Mouse (Mus musculus) gastrocnemius, postnatal 25 days (tissue): Measurements from ENCODE around the gene Cfap43. TPM values are rescaled to one million over a fixed set of nuclear protein-coding genes. Genes with fewer than 3 reads are reported as not detected.
A peak's percentile ranks its signal among the peaks of the same experiment; 100 is the strongest.

ENCODE experiments used
- DNase-seq: peaks from one replicate; pipeline ENCODE4 v3.0.0; 2022
- total RNA-seq, 2 experiments: library from RNA; stranded (reverse); gene quantifications; 1 replicate in 1 of 2; 2 replicates in 1 of 2; pipeline ENCODE4 v1.2.3; 2021

Gene Cfap43
- total RNA-seq, 2 experiments from 2014 or later: not detected

DNA sequence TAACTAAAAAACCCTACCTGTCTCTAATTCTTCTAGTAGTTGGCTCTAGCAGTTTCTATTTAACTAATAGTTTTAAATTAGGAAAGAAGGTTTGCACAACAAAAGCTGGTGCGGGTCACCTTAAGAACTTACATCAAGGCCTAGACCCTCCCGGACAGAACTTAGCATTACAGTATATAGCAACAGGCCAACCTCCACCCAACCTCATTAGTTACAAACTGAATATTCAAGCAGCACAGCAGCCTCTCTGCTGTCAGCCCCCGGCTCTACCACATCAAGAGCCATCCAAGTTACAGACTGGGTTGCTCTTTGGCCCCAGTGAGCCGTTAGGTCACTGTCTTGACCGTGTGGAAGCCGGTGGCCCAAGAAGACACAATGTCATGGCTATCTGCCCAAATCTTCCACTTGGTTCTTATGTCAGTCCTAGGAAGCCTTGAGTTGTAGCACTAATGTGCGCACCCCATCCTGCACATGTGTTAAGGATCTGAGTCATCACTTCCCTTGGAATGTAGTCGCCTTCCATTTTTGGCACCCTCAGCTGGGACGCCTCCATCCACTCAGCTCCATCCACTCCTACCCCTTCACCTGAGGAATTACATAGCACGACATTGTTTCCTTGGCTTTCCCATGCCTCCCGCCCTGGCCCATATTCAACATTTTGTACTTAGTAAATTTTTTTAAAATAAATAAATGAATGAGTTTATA lies 128.6 kb downstream of the Cfap43 start:
- no peak for DNase-seq

DNA sequence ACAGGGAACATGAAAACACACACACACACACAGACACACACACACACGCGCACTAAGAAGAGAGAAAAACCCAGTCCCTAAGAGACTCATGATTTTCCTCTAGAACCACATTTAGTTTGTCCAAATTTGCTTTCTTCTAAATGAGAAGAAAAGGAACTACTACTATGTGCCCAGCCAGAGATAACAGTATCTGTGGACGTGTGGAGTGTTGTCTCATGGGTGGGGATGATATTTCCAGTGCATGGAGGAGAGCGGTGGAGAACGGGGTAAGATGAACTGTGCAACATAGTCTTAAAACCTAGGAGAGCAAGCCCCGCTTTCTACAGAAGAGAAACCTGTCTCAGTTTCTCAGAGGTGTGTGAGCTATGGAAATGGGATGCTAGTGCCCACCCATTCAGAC lies 135.2 kb downstream of the Cfap43 start:
- no peak for DNase-seq

DNA sequence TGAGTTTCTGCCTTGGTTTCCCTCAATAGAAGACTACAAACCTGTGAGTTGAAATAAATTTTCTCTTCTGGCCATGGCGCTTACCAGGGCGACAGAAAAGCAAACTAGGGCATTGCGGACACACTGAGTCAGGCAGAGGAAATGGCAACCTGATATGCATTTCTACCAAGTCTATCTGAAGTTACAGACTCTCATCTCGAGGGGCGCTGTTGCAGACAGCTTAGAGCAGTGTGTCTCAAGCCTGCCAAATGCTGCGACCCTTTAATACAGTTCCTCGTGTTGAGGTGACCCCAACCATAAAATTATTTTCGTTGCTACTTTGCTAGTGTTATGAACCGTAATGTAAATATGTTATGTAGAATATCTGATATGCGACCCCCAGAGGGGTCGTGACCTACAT lies 138.1 kb downstream of the Cfap43 start:
- DNase-seq: no peak

DNA sequence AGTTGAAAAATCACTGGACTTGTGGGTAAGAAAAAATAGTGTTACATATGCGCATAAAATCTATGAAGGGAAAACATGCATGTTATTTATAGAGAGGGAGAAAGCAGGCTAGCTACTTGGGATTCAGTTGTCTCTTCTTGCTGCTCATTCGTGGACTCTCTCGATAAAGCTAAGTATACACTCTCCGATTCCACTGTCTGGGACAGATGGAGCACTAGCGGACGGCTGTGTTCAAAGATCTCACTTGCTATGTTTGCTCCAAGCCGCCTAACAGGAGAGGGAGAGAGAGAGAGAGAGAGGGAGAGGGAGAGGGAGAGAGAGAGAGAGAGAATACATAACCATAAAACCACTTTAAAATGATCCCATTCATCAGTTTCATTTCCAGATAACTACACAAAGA lies 138.9 kb downstream of the Cfap43 start:
- no peak for DNase-seq

DNA sequence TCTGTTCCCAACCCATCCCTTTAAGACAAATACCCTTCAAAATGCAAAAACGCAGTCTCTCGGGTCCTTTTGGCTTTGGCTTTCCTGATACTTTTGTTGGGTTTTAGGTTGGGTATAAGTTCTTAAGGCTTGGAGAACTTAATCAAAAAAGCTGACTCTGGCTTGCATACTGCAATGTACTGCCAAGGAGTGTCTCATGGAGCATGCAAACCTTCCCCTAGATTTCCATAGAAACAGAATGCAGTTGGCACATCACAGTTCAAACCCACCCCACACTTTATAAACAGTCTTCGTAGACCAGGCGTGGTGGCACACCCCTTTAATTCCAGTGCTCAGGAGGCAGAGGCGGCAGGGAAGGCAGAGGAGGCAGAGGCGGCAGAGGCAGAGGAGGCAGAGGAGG lies 141.2 kb downstream of the Cfap43 start:
- no peak for DNase-seq

DNA sequence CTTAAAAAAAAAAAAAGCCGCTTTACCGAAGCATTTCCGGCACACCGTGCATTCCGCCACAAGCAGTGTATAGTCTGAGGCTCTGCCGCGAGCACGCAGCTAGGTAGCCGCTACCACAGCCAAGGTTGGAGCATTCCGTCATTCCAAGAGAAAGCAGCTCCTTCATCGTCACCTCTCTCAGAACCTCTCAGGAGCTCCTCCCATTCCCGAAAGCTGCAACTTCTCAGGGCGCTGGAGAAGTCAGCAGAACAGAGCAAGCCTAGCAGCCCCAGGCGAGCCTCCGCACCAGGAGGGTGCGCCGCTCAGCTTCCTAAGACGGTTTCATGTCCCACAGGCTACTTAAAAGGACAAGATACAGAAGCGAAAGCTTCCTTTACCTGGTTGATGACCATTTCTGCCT lies 163.5 kb downstream of the Cfap43 start:
- DNase-seq: no peak

DNA sequence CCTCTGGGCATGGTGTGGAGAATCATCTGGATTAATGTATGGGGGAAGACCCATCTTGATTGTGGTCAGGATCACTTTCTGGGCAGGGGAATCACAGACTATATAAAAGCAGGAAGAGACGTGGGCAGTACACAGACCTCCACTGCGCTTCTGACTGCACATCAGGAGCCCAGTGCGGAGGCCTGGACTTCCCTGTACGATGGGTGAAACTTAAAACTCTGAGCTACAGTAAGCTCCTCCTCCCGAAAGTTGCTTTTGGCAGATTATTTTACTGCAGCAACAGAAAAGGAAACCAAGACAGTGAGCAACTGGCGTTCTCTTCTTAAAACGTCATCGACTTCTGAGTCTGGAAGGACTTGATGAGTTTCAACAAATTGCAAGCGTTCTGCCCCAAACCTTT lies 164.2 kb downstream of the Cfap43 start:
- DNase-seq: no peak

DNA sequence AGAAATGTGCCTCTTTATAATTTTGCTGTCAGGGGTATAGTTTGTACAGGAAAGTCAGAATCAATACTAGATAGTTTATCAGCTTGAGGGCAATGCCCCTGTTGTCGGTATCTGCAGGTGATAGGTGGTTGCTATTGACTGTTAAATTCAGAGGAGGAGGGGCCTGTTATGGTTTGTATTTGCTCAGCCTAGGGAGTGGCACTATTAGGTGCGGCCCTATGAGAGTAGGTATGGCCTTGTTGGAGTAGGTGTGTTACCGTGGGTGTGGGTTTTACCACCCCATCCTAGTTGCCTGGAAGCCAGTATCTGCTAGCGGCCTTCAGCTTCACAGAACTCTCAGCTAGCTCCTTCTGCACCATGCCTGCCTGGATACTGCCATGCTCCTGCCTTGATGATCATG lies 165.2 kb downstream of the Cfap43 start:
- no peak for DNase-seq

DNA sequence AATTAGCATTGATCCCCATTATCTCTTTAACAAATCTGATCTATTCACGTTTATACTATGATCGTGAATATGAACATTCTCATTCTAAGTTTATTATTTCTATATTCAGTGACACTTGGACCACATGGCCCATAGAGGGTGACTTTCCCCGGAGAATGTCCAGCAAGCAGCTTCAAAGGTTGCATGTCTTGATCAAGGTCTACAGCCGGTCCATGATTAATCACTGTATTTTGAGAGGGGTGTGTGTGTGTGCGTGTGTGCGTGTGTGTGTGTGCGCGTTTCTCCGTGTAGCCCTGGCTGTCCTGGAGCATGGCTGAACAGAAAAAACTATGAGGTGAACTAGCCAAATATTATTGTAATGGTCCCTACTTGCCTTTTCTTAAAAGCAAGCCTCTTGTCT lies 166.6 kb downstream of the Cfap43 start:
- DNase-seq: no peak

DNA sequence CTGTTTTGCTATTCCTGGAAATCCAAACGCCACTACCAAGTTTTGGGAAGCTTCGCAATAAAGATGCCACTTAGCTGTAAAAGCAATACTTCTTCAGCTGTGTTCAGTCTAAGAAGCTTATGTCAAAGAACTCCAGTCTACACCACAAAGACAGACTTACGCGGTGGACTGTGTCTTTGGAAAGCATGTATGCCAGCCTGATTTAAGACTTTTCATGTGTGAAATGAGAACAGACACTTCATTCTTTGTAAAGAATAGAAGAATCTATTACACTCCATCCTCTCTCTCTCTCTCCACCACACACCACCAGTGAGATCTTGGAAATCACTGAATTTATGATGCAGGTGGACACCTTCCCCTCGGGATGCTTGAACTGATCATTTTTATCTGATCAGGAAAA lies 168.7 kb downstream of the Cfap43 start:
- DNase-seq: no peak

DNA sequence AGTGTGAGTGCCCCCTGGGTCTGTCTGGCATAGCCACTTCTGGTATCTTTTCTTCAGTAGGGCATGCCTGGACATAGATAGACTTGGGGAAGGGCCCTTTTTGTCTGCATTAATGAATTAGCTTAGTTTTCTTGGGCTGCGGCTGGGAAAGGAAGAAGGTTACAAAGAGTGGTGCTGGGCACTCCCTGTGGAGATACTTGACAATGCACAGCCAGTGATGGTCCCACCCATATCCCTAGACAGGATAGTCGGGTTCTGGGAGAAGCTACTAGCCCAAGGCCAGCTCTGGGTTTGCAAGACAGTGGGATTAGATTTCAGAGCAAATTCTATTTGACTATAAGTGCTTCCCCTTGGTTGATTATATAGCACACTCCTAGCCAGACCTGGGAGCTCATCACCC lies 170.1 kb downstream of the Cfap43 start:
- DNase-seq: no peak

DNA sequence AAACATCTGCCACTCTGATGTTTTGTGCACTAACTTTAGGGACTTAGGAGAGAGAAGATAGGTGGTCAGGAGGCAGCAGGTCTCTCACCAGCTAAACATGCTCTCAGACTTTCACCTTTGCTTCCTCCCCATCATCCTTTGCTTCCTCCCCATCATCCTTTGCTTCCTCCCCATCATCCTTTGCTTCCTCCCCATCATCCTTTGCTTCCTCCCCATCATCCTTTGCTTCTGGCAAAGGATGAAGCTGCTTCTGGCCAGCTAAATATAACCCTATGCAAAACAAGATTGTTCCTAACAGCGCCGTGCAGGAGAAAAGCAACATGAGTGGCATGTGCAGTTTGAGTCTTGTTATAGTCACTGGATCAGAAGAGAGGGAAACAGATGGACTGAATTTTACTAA lies 172.0 kb downstream of the Cfap43 start:
- no peak for DNase-seq

DNA sequence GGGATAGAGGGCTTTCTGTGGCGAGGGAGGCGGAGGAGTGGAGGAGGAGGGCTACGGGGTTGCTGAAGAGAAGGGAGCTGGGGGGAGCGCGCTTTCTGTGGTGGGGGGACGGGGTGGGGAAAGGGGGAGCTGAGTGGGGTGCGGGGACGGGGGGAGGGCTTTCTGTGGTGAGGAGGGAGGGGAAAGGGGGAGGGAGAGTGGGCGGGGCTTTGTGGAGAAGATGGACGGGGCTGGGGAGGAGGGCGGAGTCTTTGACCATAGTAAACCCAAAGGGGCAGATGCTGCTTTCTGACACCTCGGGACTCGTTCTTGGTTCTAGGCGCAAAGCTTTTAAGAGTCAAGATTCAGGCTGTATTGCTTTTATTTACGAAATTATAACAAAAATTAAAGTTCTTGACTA lies 187.2 kb downstream of the Cfap43 start:
- peak; percentile 63 for DNase-seq

DNA sequence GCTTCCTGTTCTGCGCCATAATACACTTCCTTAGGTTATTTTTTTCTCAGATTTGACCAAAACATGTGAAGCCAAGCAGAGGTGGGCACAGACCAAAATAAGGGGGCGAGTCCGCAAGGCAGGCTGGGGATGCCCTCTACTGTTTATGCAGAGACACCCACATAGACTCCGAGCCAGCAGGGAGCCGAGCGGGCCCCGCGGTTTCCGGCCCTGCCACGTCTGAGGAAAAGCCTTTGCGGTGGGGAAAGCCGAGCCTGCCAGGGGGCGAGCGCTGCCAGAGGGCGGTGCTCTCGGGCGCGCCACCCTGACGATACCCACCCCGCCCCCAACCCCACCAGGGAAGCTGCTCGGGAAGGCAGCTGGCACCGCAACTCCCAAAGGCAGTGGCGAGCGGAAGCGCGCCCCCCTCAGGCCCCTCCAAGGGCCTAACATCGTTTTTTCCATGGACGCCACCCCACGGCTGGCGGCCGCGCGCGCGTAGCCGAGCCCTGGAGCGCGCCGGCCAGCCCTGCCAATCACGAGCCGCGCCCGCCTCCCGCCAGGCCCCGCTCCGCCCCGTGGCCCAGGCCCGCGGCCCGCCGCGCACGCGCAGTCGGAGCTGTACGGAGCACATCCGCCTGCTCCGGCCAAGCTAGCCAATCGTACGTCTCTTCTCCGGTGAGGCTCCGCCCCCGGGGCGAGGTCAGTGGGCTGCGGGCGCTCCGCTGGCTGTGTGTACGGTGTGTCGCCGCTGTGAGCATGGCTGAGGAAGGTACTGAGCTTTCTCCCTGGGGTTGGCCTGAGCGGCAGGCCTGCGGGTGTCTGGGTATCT lies 187.8 kb downstream of the Cfap43 start, which contains the start of gene Sfr1:
TSS of gene Sfr1 (plus strand) at position 612 of the 811 bp plus-strand sequence.
- DNase-seq: peak; percentile 99

DNA sequence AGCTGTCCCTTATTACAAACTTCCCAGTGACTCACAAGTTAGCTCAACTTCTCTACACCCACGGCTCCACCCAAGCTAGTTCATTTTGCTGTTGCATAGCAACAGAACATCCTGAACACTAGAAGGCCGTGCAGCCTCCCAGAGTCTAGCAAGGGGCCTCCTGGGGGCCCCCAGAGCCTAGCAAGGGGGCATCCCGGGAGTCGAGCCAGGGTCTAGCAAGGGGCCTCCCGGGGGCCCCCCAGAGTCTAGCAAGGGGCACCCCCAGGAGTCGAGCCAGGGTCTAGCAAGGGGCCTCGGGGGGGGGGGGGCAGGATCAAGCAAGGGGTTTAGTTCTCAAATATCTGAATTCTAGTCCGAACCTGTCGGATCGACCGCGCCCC lies 188.4 kb downstream of the Cfap43 start:
- DNase-seq: peak; percentile 76

DNA sequence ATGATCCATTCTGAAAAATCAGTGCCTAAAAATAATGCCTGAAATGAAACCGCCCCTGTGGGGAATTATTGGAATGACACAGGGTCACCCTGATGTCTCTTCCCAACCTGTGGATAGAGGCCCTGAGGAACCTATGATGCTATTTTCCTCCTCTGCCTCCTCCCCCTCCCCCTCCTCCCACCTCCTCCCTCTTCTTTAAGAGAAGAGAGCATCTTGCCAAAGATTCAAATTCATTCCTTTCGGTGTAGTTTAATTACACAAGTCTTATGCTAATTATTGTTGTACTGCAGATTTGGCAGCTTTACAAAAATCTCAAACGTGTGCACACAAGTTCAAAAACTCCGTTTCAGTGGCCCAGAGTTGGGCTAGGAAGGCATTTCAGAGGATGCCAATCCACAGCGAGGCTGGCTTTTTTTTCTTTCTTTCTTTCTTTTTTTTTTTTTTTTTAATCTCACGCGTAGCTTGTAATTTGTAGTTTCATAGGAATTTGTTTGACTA lies 193.4 kb downstream of the Cfap43 start:
- DNase-seq: no peak

DNA sequence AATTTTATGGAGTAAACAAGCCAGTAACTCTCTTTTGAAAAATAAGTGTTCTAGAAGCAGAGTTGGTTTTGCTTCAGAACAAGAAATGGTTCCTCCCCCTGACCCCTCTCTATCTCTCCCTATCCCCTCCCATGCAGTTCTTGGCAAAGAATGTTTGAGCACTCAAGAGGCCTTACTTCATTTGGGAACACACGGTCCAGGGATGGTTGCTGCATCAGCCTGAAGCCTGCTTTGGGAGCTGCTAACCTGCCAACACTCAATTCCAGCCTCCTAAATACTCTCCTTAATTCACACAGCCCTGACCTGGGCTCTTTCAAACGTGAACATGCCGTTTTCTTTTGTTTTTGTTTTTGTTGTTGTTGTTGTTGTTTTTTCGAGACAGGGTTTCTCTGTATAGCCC lies 194.2 kb downstream of the Cfap43 start:
- DNase-seq: no peak

DNA sequence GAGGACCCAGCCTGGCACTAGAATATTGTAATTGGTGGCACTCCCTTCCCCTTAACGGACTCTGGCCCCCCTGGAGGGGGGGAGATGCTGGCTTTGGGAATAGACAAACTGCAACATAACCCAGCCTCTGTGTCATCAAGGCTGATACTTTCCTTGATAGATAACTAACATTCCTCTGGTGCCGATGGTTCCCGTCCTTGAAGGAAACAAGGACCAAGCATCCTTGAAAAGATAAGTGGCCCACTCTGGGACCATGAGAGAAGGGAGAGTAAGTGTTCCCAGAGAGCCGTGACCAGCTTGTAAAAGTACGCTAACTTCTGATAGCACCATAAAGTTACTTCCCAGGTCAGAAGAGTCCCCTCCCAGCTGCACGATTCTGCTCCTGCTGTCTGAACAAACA lies 196.6 kb downstream of the Cfap43 start:
- no peak for DNase-seq

DNA sequence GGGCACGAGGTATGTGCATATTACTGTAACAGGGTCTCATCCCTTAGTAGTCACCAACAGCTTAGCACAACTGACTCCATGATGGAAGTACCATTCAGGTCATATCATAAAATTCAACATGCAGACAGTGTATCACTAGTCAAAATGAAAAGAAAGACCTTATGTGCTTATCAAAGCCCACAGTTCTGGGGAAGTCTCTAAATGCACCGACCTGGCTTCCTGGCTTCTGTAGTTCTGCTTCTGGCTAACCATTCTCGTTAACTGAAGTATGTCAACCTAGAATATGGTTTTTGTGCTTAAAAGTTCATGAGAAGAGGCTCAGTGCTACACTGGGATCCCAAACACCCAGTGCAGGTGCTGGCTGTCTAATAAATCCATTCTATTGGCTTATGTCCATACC lies 199.9 kb downstream of the Cfap43 start:
- no peak for DNase-seq

DNA sequence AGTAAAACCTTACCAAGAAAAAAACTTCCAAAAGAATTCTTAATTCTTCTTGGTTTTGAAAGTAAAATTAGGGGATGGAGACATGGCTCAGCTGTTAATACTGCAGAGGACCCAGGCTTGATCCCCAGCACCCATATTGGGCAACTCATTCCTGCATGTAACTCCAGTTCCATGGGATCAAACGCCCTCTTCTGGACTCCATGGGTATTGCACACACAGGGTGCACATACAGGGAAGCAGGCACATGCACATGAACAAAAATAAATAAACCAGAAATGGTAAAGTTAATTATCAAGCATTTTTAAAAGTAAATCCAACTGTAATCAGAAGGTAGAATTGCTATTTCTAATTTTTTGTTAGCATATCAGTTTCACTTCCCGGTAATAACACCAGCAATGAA lies 202.9 kb downstream of the Cfap43 start:
- DNase-seq: no peak

DNA sequence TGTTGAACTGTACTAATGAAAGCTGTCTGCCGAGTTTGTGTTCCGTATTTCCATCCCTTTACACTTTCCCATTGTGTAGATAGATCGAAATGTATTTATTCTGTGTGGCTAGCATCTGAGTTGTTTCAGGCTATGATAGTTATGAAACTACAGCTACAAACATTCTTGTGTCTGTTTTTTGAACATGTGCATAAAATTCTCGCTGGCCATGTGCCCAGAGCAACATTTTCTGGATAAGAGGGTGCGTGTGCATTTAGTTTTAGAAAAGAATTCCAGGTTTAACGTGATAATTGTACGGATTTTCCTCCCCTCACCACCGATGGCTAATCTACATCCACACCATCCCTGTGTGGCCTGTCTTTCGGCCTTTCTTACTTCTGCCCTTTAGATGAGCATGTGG lies 205.6 kb downstream of the Cfap43 start:
- no peak for DNase-seq

DNA sequence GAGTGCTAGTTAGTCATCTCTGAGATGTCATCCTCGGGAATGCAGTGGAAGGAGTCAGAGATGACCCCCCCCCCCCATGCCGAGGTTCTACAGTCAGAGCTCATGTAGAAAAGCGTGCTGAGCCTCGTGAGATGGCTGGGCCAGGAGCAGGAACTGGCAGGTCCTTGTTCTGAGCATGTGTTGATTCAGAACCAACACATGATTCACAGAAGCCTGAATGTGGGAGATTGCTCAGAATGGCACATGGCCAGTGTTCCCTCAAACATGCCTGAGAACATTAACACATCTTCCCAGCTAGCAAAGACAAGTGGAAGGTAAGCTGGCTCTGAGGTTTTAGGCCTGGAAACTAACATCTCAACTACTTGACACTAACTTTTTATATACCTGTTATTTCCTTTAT lies 208.7 kb downstream of the Cfap43 start:
- DNase-seq: no peak

DNA sequence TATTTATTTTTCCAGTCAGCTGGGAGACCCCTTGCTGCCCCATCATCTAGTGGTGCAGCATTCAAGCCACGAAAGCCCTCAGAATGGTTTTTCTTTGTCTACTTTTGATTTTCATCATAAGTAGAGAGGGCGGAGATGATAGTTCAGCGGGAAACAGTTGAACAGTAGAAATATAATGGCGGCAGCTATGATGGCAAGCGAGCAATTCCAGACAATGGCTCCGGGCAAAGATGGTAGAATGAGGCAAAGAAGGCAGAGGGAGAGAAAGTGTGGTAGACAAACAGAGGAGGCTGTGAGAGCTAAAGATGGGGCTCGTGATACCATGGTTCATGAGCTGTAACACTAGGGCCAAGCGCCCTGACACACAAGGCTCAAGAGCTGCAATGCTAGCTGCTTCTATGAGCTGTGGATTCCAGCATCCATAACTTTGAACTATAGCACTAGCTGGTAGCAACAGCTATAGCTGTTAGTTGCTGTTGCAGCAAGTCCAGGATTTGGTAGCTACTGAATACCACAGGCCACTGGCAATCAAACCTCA lies 213.2 kb downstream of the Cfap43 start:
- DNase-seq: no peak
